Mouse (Mus musculus) testis, adult 2 months (tissue): ENCODE measurements at regions not wholly inside any gene's neighbourhood (a gene's known extent, or its start where the extent isn't known, plus 50 kb on each side); places are given as distances from the start of the nearest gene placed in this dataset.

ENCODE experiments used
- CTCF ChIP-seq: fragments of 200-500 bp; IDR thresholded peaks from 2 replicates; pipeline ENCODE4 v1.5.1; 2012; ENCODE audit warnings: low read depth, mild to moderate bottlenecking, inconsistent platforms, low read length, moderate library complexity; ENCODE audit not compliant: control insufficient read depth, insufficient read depth, insufficient replicate concordance
- POLR2A ChIP-seq: fragments of 200-500 bp; IDR thresholded peaks from 2 replicates; pipeline ENCODE4 v1.6.1; 2012; ENCODE audit warnings: low read depth, mild to moderate bottlenecking, inconsistent platforms, low read length, moderate library complexity; ENCODE audit not compliant: control insufficient read depth

- TF ChIP-seq POLR2A (no peak), CTCF (no peak)
These were observed 108.7 kb upstream of the Atp1a1 start for GRCm38 (mm10) chr3:101713138-101713638.
